Mouse (Mus musculus) neutrophil, adult 5-6 weeks (primary cell): ENCODE results near the gene Bola2. TPM values are rescaled to one million over a fixed set of nuclear protein-coding genes. Genes with fewer than 3 reads are reported as not detected.

Source experiments
- ATAC-seq: fragments of 151-379, 151-347 bp; 2 replicates; pipeline ENCODE4 v1.8.0; 2017; ENCODE audit warnings: mild to moderate bottlenecking, moderate TSS enrichment; ENCODE audit not compliant: insufficient number of reproducible peaks, poor library complexity, low FRiP score, severe bottlenecking; ENCODE audit errors: extremely low read depth
- total RNA-seq: library from RNA; stranded (forward); fragments of 200-1000 nt; gene quantifications from 2 replicates; pipeline ENCODE4 v1.2.3, GENCODE M21; 2017

The Bola2 gene
- total RNA-seq, result 27.4 and 28.0 TPM in 2 replicates

- peak; percentile 51 for ATAC-seq
These were observed at the start of gene Bola2 for GRCm38 (mm10) chr7:126695210-126695611. Gene Bola2, plus strand, starts transcription at chr7:126695401.

GRCm38 (mm10) chr7:126645708-126646107 lies 49.5 kb upstream of the Bola2 start:
- ATAC-seq, result no peak

GRCm38 (mm10) chr7:126648486-126648885 lies 46.7 kb upstream of the Bola2 start:
- no peak for ATAC-seq

- peak; percentile 93 for ATAC-seq
These were observed 45.8 kb upstream of the Bola2 start, which contains the start of gene Sgf29 for GRCm38 (mm10) chr7:126649231-126650051. Gene Sgf29, plus strand, starts transcription at chr7:126649309.

GRCm38 (mm10) chr7:126650852-126651251 lies 44.3 kb upstream of the Bola2 start:
- no peak for ATAC-seq

GRCm38 (mm10) chr7:126653991-126654390 lies 41.2 kb upstream of the Bola2 start:
- ATAC-seq, result no peak

GRCm38 (mm10) chr7:126655695-126656094 lies 39.5 kb upstream of the Bola2 start:
- peak; percentile 82 for ATAC-seq

GRCm38 (mm10) chr7:126657522-126657921 lies 37.7 kb upstream of the Bola2 start:
- ATAC-seq, result no peak

- no peak for ATAC-seq
These were observed 35.4 kb upstream of the Bola2 start for GRCm38 (mm10) chr7:126659771-126660170.

GRCm38 (mm10) chr7:126663646-126664045 lies 31.6 kb upstream of the Bola2 start:
- ATAC-seq, result no peak

- ATAC-seq, result no peak
These were observed 29.9 kb upstream of the Bola2 start for GRCm38 (mm10) chr7:126665269-126665668.

- no peak for ATAC-seq
These were observed 27.6 kb upstream of the Bola2 start for GRCm38 (mm10) chr7:126667495-126668090.

GRCm38 (mm10) chr7:126668452-126668851 lies 26.7 kb upstream of the Bola2 start:
- no peak for ATAC-seq

- no peak for ATAC-seq
These were observed 25.0 kb upstream of the Bola2 start for GRCm38 (mm10) chr7:126670152-126670551.

- no peak for ATAC-seq
These were observed 23.1 kb upstream of the Bola2 start for GRCm38 (mm10) chr7:126672111-126672510.

GRCm38 (mm10) chr7:126675104-126675503 lies 20.1 kb upstream of the Bola2 start:
- no peak for ATAC-seq

GRCm38 (mm10) chr7:126676207-126676606 lies 19.0 kb upstream of the Bola2 start, which contains the start of gene Sult1a1:
Gene Sult1a1, minus strand, starts transcription at chr7:126676432.
- no peak for ATAC-seq

- no peak for ATAC-seq
These were observed 18.5 kb upstream of the Bola2 start for GRCm38 (mm10) chr7:126676631-126677220.

- no peak for ATAC-seq
These were observed 16.5 kb upstream of the Bola2 start for GRCm38 (mm10) chr7:126678545-126679341.
